Mouse (Mus musculus) ES-E14 (cell line): ENCODE measurements around the gene Eral1.

Source experiments
- CHD2 ChIP-seq: IDR thresholded peaks from 2 replicates; pipeline ENCODE4 v1.6.1; 2014; ENCODE audit warnings: mild to moderate bottlenecking, low read depth, low read length, inconsistent platforms
- HCFC1 ChIP-seq: IDR thresholded peaks from 2 replicates; pipeline ENCODE4 v1.6.1; 2012; ENCODE audit warnings: low read length, inconsistent platforms, borderline replicate concordance; ENCODE audit not compliant: insufficient read depth
- MAFK ChIP-seq: IDR thresholded peaks from 2 replicates; pipeline ENCODE4 v1.6.1; 2014; ENCODE audit warnings: mild to moderate bottlenecking, low read depth, low read length, inconsistent platforms; ENCODE audit not compliant: insufficient read depth
- ZC3H11A ChIP-seq: IDR thresholded peaks from 2 replicates; pipeline ENCODE4 v1.6.1; 2012; ENCODE audit warnings: low read depth, mild to moderate bottlenecking, inconsistent platforms, low read length, borderline replicate concordance

DNA sequence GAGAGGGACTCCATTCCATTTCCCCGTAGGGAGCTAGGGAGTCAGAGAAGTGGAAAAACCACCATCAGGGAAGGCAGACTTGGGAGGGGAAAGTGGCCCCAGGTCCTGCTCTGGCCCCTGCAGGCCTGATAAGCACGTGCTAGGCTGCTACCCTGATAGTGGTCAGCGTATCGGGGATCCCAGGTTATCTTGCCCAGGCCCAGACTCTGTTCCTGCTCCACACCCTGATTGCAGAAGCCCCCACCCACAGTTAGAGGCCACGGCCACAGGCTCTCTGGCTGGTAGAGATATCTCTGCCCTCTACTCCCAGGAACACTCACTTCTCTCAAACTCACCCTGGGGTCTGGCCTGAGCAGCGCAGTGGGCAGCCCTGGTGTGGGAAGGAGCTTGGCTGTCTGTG is 10.5 kb downstream of the Eral1 start:
- TF ChIP-seq MAFK = no peak
- no peak for TF ChIP-seq CHD2
- no peak for TF ChIP-seq HCFC1
- TF ChIP-seq ZC3H11A = no peak
